ENCODE assay signal across 7 mouse cellular contexts in genomic region chr3:85377946-85378702, GRCm38 (mm10).
DNase-seq lines count a peak whose midpoint lies in the region; ATAC-seq lines count a peak whose summit lies in the region.

No protein-coding gene starts in this region.

- WGBS in embryonic facial prominence, embryonic 14.5 days: 29% methylated on average over 13 of the region's 13 CpGs
- 57% methylated on average over 13 of the region's 13 CpGs for WGBS in hindbrain, embryonic 11.5 days

- no peaks in the 10 kb centered on the region for H3K9me3 ChIP-seq in embryonic facial prominence, embryonic 14.5 days (ENCODE audit: control insufficient read depth, low read length)
- H3K9me3 ChIP-seq in hindbrain, embryonic 11.5 days (ENCODE audit: control insufficient read depth, low read length): no peaks in the 10 kb centered on the region

- no peaks in the 10 kb centered on the region for H3K36me3 ChIP-seq in embryonic facial prominence, embryonic 14.5 days (ENCODE audit: control insufficient read depth, insufficient read depth, low read length)
- no peaks in the 10 kb centered on the region for H3K36me3 ChIP-seq in hindbrain, embryonic 11.5 days (ENCODE audit: control insufficient read depth, insufficient read depth, low read length)

- DNase-seq in right cerebral cortex, postnatal 25 days: peak; percentile 33
- DNase-seq in right cerebral cortex, adult 18-20 months: no peak
- DNase-seq in embryonic facial prominence, embryonic 14.5 days (ENCODE audit: low spot score): peak; percentile 70
- peak; percentile 79 for DNase-seq in heart, postnatal 10 days
- DNase-seq in lung, postnatal 14 days: peak; percentile 66
- DNase-seq in yolk sac, embryonic 10.5 days (ENCODE audit: low spot score): no peak
- DNase-seq in hindbrain, embryonic 11.5 days (ENCODE audit: low spot score): no peak

- H3K4me2 ChIP-seq in embryonic facial prominence, embryonic 14.5 days (ENCODE audit: low read depth, low read length): peak overlapping the region; percentile 18
- no peak overlapping the region for H3K4me2 ChIP-seq in hindbrain, embryonic 11.5 days (replicated peaks; ENCODE audit: low read depth, low read length)

- H3K9ac ChIP-seq in embryonic facial prominence, embryonic 14.5 days (ENCODE audit: low read depth, low read length): no peak overlapping the region
- H3K9ac ChIP-seq in hindbrain, embryonic 11.5 days (ENCODE audit: low read depth, low read length): no peak overlapping the region

- intact Hi-C loops in heart, postnatal 10 days (cut with DNase I): no loop called here

- H3K4me1 ChIP-seq in embryonic facial prominence, embryonic 14.5 days (ENCODE audit: control insufficient read depth, insufficient read depth, low read length): peaks cover 13% of the 10 kb centered on the region
- H3K4me1 ChIP-seq in hindbrain, embryonic 11.5 days (replicated peaks; ENCODE audit: control insufficient read depth, insufficient read depth, low read length): no peaks in the 10 kb centered on the region

- ATAC-seq in embryonic facial prominence, embryonic 14.5 days (ENCODE audit: low read depth): peak; percentile 60; the same call in 1 of the 2 replicates
- ATAC-seq in hindbrain, embryonic 11.5 days (ENCODE audit: low FRiP score): no peak

- no peak overlapping the region for H3K4me3 ChIP-seq in embryonic facial prominence, embryonic 14.5 days (ENCODE audit: low read depth, low read length)
- H3K4me3 ChIP-seq in hindbrain, embryonic 11.5 days (ENCODE audit: low read depth, low read length): no peak overlapping the region

- no peaks in the 10 kb centered on the region for H3K27me3 ChIP-seq in embryonic facial prominence, embryonic 14.5 days (replicated peaks; ENCODE audit: control insufficient read depth, insufficient read depth, low read length)
- H3K27me3 ChIP-seq in hindbrain, embryonic 11.5 days (ENCODE audit: control insufficient read depth, insufficient read depth, low read length): no peaks in the 10 kb centered on the region

- H3K27ac ChIP-seq in embryonic facial prominence, embryonic 14.5 days (replicated peaks; ENCODE audit: low read depth, low read length): no peak overlapping the region
- no peak overlapping the region for H3K27ac ChIP-seq in hindbrain, embryonic 11.5 days (ENCODE audit: low read depth, low read length)

Comparison
In these comparisons a context has a peak if more than half of its experiments do, and no peak if none do; other contexts are left out.
1. DNase-seq: peak in right cerebral cortex, postnatal 25 days (single experiment), embryonic facial prominence, embryonic 14.5 days (single experiment), heart, postnatal 10 days (2 of 2) and lung, postnatal 14 days (single experiment); none in right cerebral cortex, adult 18-20 months (single experiment), yolk sac, embryonic 10.5 days (single experiment) and hindbrain, embryonic 11.5 days (single experiment).